Mouse (Mus musculus) liver (tissue): ENCODE data around the gene Rnf187.
A peak's percentile ranks its signal among the peaks of the same experiment; 100 is the strongest.

Experiments used
- DNase-seq: peaks from one replicate; pipeline ENCODE4 v3.0.0-alpha.2; 2020; ENCODE audit warnings: mixed read lengths

Rnf187 gene

GRCm38 (mm10) chr11:58938322-58939087 is at the start of gene Rnf187:
TSS of gene Rnf187 (minus strand) at chr11:58938916.
- peak; percentile 89 for DNase-seq

- no peak for DNase-seq
These were observed 46.7 kb upstream of the Rnf187 start for GRCm38 (mm10) chr11:58985299-58985917.

- no peak for DNase-seq
These were observed 45.9 kb upstream of the Rnf187 start for GRCm38 (mm10) chr11:58984657-58985056.

- no peak for DNase-seq
These were observed 45.1 kb upstream of the Rnf187 start for GRCm38 (mm10) chr11:58983691-58984341.

GRCm38 (mm10) chr11:58982471-58983097 is 43.9 kb upstream of the Rnf187 start:
- no peak for DNase-seq

GRCm38 (mm10) chr11:58981541-58982447 is 43.1 kb upstream of the Rnf187 start:
- DNase-seq = peak; percentile 59

- no peak for DNase-seq
These were observed 41.8 kb upstream of the Rnf187 start for GRCm38 (mm10) chr11:58980381-58980990.

- DNase-seq = no peak
These were observed 40.9 kb upstream of the Rnf187 start for GRCm38 (mm10) chr11:58979661-58980060.

- no peak for DNase-seq
These were observed 40.5 kb upstream of the Rnf187 start for GRCm38 (mm10) chr11:58979183-58979582.

GRCm38 (mm10) chr11:58978706-58979030 is 40.0 kb upstream of the Rnf187 start:
- DNase-seq = no peak

GRCm38 (mm10) chr11:58978027-58978705 is 39.5 kb upstream of the Rnf187 start, which contains the start of gene Trim11:
TSS of gene Trim11 (plus strand) at chr11:58978093.
- DNase-seq = peak; percentile 63

GRCm38 (mm10) chr11:58977607-58978026 is 38.9 kb upstream of the Rnf187 start:
- DNase-seq = no peak

GRCm38 (mm10) chr11:58977150-58977549 is 38.4 kb upstream of the Rnf187 start:
- peak; percentile 76 for DNase-seq

- no peak for DNase-seq
These were observed 35.7 kb upstream of the Rnf187 start for GRCm38 (mm10) chr11:58974414-58974813.

- DNase-seq = no peak
These were observed 33.1 kb upstream of the Rnf187 start for GRCm38 (mm10) chr11:58971796-58972195.

GRCm38 (mm10) chr11:58970831-58971530 is 32.3 kb upstream of the Rnf187 start:
- DNase-seq = no peak

- DNase-seq = no peak
These were observed 30.9 kb upstream of the Rnf187 start for GRCm38 (mm10) chr11:58969659-58970058.

GRCm38 (mm10) chr11:58969027-58969426 is 30.3 kb upstream of the Rnf187 start:
- no peak for DNase-seq

- DNase-seq = no peak
These were observed 29.8 kb upstream of the Rnf187 start for GRCm38 (mm10) chr11:58968551-58968950.

- no peak for DNase-seq
These were observed 28.6 kb upstream of the Rnf187 start for GRCm38 (mm10) chr11:58967346-58967745.
